ENCODE assay signal across 8 mouse cellular contexts in the genomic region with DNA sequence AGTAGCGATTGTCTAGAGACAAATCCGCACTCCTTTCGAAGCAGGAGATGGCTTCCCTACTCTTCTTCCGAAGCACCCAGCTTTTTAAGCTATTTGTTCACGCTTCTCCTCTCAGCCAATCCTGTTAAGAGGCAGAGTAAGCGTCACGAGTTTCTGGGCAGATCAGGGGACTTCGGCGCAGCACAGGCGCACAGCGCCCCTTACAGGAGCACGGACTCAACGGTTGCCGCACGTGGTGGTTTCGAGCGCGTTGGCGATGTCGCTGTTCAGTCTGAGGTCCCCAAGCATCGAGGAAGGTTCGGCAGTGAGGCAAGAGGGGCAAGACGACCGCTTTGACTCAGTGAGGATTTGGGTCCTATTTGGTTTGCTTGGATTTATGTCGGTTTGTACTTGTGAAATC. TPM values are rescaled to one million over a fixed set of nuclear protein-coding genes. Genes with fewer than 3 reads are reported as not detected.
A peak's percentile ranks its signal among the peaks of the same experiment; 100 is the strongest.
DNase-seq lines count a peak whose midpoint lies in the region; ATAC-seq and TF ChIP-seq lines count a peak whose summit lies in the region.

A gene (plus strand): TSS at position 219 of the 400 bp plus-strand sequence.

- H3K79me2 ChIP-seq in C2C12 (ENCODE audit: control insufficient read depth, insufficient read depth), result peaks cover 11% of the 10 kb centered on the region
- no peaks in the 10 kb centered on the region for H3K79me2 ChIP-seq in liver, adult 2 months (ENCODE audit: control insufficient read depth, insufficient read depth, low read length)
- peaks cover 8% of the 10 kb centered on the region for H3K79me2 ChIP-seq in myocyte (ENCODE audit: control insufficient read depth, insufficient read depth)

- H3K36me3 ChIP-seq in C2C12 (ENCODE audit: control insufficient read depth, insufficient read depth) (no peaks in the 10 kb centered on the region), myocyte (ENCODE audit: control insufficient read depth, insufficient read depth) (no peaks in the 10 kb centered on the region)
- H3K36me3 ChIP-seq in heart, embryonic 13.5 days, result no peaks in the 10 kb centered on the region
- no peaks in the 10 kb centered on the region for H3K36me3 ChIP-seq in kidney, postnatal 0 days (ENCODE audit: insufficient read depth, low read length)
- H3K36me3 ChIP-seq in liver, adult 2 months (ENCODE audit: control insufficient read depth, insufficient read depth, low read length), result no peaks in the 10 kb centered on the region

- H3K27me3 ChIP-seq in C2C12 (ENCODE audit: control insufficient read depth, insufficient read depth, insufficient read length) (no peaks in the 10 kb centered on the region), myocyte (ENCODE audit: control insufficient read depth, insufficient read depth, insufficient read length) (no peaks in the 10 kb centered on the region)
- no peaks in the 10 kb centered on the region; the same call in 1 of the 2 replicates for H3K27me3 ChIP-seq in heart, embryonic 13.5 days (replicated peaks)
- no peaks in the 10 kb centered on the region for H3K27me3 ChIP-seq in kidney, postnatal 0 days (ENCODE audit: insufficient read depth, low read length)
- no peaks in the 10 kb centered on the region for H3K27me3 ChIP-seq in liver, adult 2 months (ENCODE audit: control insufficient read depth, insufficient read depth, low read length)

- 6% methylated on average over 25 of the region's 25 CpGs for WGBS in heart, embryonic 13.5 days
- WGBS in kidney, postnatal 0 days, result 3% methylated on average over 25 of the region's 25 CpGs
- WGBS in liver, adult 2 months, result 2% methylated on average over 25 of the region's 25 CpGs

- DNase-seq in brain, embryonic 18.5 days (ENCODE audit: low read depth, low spot score), result peak; percentile 86
- DNase-seq in kidney, postnatal 0 days (ENCODE audit: low spot score), result peak; percentile 98
- peak; percentile 88 for DNase-seq in liver, adult 2 months (ENCODE audit: extremely low read depth, low read depth, low spot score)
- peak; percentile 91 to 97 for DNase-seq in spleen, postnatal 4 days (ENCODE audit: low spot score in 2 of 2)

- no peak for TF ChIP-seq POLR2A in liver, adult 2 months (IDR thresholded peaks at IDR 0.05; ENCODE audit: extremely low read depth, insufficient read depth, low read length)
- TF ChIP-seq POLR2A in myocyte (IDR thresholded peaks at IDR 0.05; ENCODE audit: insufficient read length, low read depth), result no peak

- no peak within 1 kb of the TSS for H3ac ChIP-seq in C2C12 (ENCODE audit: control insufficient read depth, insufficient read length, low read depth)
- no peak within 1 kb of the TSS for H3ac ChIP-seq in myocyte (ENCODE audit: control insufficient read depth, insufficient read length)

- peak; percentile 94 for TF ChIP-seq CTCF in C2C12 (IDR thresholded peaks at IDR 0.05; ENCODE audit: control insufficient read depth, insufficient read depth, insufficient read length)
- TF ChIP-seq CTCF in kidney, postnatal 0 days (IDR thresholded peaks at IDR 0.05; ENCODE audit: low read depth), result peak; percentile 87
- TF ChIP-seq CTCF in liver, adult 2 months (IDR thresholded peaks at IDR 0.05; ENCODE audit: low read depth, low read length), result peak; percentile 96

- H3K9ac ChIP-seq in heart, embryonic 13.5 days, result no peak within 1 kb of the TSS
- H3K9ac ChIP-seq in kidney, postnatal 0 days (ENCODE audit: low read depth, low read length), result no peak within 1 kb of the TSS
- H3K9ac ChIP-seq in liver, adult 2 months (ENCODE audit: low read depth, low read length), result no peak within 1 kb of the TSS

- peak; percentile 43 for ATAC-seq in erythroid progenitor cell, adult 5-6 weeks (replicated peaks; ENCODE audit: low FRiP score, poor library complexity, severe bottlenecking)
- ATAC-seq in heart, embryonic 13.5 days (ENCODE audit: extremely low read depth, insufficient number of reproducible peaks, low FRiP score, low TSS enrichment), result no peak
- ATAC-seq in kidney, postnatal 0 days (replicated peaks; ENCODE audit: low FRiP score, low read depth), result peak; percentile 43

- H3K4me3 ChIP-seq in C2C12 (ENCODE audit: insufficient read depth, poor library complexity, severe bottlenecking) (no peak within 1 kb of the TSS), myocyte (no peak within 1 kb of the TSS)
- H3K4me3 ChIP-seq in heart, embryonic 13.5 days, result peak within 1 kb of the TSS; percentile 24
- no peak within 1 kb of the TSS for H3K4me3 ChIP-seq in kidney, postnatal 0 days (replicated peaks; ENCODE audit: low read depth, low read length)
- H3K4me3 ChIP-seq in liver, adult 2 months (ENCODE audit: insufficient read depth, low read depth, low read length), result no peak within 1 kb of the TSS

- peaks cover 8% of the 10 kb centered on the region for H3K79me3 ChIP-seq in C2C12 (ENCODE audit: low read depth)

- H3K4me2 ChIP-seq in heart, embryonic 13.5 days, result peak within 1 kb of the TSS; percentile 59
- peak within 1 kb of the TSS; percentile 45 for H3K4me2 ChIP-seq in kidney, postnatal 0 days (ENCODE audit: low read length)
- peak within 1 kb of the TSS; percentile 60 for H3K4me2 ChIP-seq in myocyte (ENCODE audit: low read depth)

- no peak within 1 kb of the TSS for H3K27ac ChIP-seq in heart, embryonic 13.5 days (replicated peaks)
- peak within 1 kb of the TSS; percentile 66; the same call in 1 of the 2 replicates for H3K27ac ChIP-seq in kidney, postnatal 0 days
- H3K27ac ChIP-seq in liver, adult 2 months (replicated peaks; ENCODE audit: insufficient read depth, low read depth, low read length), result no peak within 1 kb of the TSS

- no peaks in the 10 kb centered on the region for H3K9me3 ChIP-seq in heart, embryonic 13.5 days
- H3K9me3 ChIP-seq in kidney, postnatal 0 days (replicated peaks; ENCODE audit: low read length), result no peaks in the 10 kb centered on the region

- peaks cover 27% of the 10 kb centered on the region for H3K4me1 ChIP-seq in heart, embryonic 13.5 days
- peaks cover 6% of the 10 kb centered on the region; the same call in 1 of the 2 replicates for H3K4me1 ChIP-seq in kidney, postnatal 0 days (replicated peaks; ENCODE audit: insufficient read depth, low read length)
- peaks cover 6% of the 10 kb centered on the region; the same call in 1 of the 2 replicates for H3K4me1 ChIP-seq in liver, adult 2 months (ENCODE audit: control insufficient read depth, insufficient read depth, low read length)

TF ChIP-seq in C2C12, 6 proteins besides CTCF, POLR2A, EP300 and RAD21:
- TF ChIP-seq USF1 (IDR thresholded peaks at IDR 0.05; ENCODE audit: low read depth) (peak; percentile 27), MAX (IDR thresholded peaks at IDR 0.05) (peak; percentile 88), FOSL1 (IDR thresholded peaks at IDR 0.05; ENCODE audit: insufficient read depth, low read length, poor library complexity, severe bottlenecking) (no peak)

TF ChIP-seq in myocyte, 11 proteins besides CTCF, POLR2A, EP300 and RAD21:
- TF ChIP-seq TCF3 (IDR thresholded peaks at IDR 0.05; ENCODE audit: insufficient read length, low read depth) (no peak), TCF12 (IDR thresholded peaks at IDR 0.05; ENCODE audit: insufficient read depth, poor library complexity, severe bottlenecking) (no peak), MYOD1 (IDR thresholded peaks at IDR 0.05; ENCODE audit: control insufficient read depth in 1 of 3, insufficient read length in 2 of 3, low read depth in 2 of 3) (peak in 1 of 3 experiments; percentile 47), REST (IDR thresholded peaks at IDR 0.05; ENCODE audit: insufficient read depth, insufficient read length) (no peak), MAX (IDR thresholded peaks at IDR 0.05; ENCODE audit: low read depth) (no peak), POLR2AphosphoS2 (IDR thresholded peaks at IDR 0.05; ENCODE audit: insufficient read length, low read depth) (peak; percentile 34)
TF ChIP-seq in myocyte: peak in this region for 2.

RNA-seq across cellular contexts. Expression of the gene that starts here (rescaled TPM):
- polyA plus RNA-seq in C2C12 (2012; fragmentation: generic; extraction: Trizol), result 0.15 TPM
- total RNA-seq in erythroid progenitor cell, adult 5-6 weeks (2015; ENCODE audit: low replicate concordance), result not detected in 2 replicates
- total RNA-seq in erythroid progenitor cell, adult 5-6 weeks (2017; ENCODE audit: low replicate concordance), result not detected in 2 replicates
- polyA plus RNA-seq in heart, embryonic 13.5 days (2015; fragmentation: Nextera tagmentation; extraction: Ambion mirVana), result 0.06 and 0.13 TPM in 2 replicates
- 0.49 and 0.59 TPM in 2 replicates for polyA plus RNA-seq in kidney, postnatal 0 days (2015; fragmentation: Nextera tagmentation; extraction: Ambion mirVana)
- total RNA-seq in liver, adult 2 months (2014; rRNA removed), result not detected in 2 replicates
- not detected in 2 replicates for polyA plus RNA-seq in liver, adult 2 months (2012; rRNA removed)
- polyA plus RNA-seq in myocyte (2012; fragmentation: generic; extraction: Trizol), result 0.11 TPM

Comparison
In these comparisons a context has a peak if more than half of its experiments do, and no peak if none do; other contexts are left out.
1. Peak in ATAC-seq in erythroid progenitor cell, adult 5-6 weeks; RNA of the gene not detected or under 1 TPM.
2. Peak in DNase-seq, ATAC-seq, H3K27ac ChIP-seq and H3K4me2 ChIP-seq in kidney, postnatal 0 days; RNA of the gene not detected or under 1 TPM.
3. Peak in DNase-seq in liver, adult 2 months; RNA of the gene not detected or under 1 TPM.